Mouse (Mus musculus) erythroblast, embryonic 14.5 days (primary cell): ENCODE data around the gene Mmp2.

Experiments used
- GATA1 ChIP-seq: IDR thresholded peaks from 2 replicates; pipeline ENCODE4 v1.6.1; 2012; ENCODE audit warnings: low read length, inconsistent platforms, mixed read lengths
- TAL1 ChIP-seq: IDR thresholded peaks from 3 replicates; pipeline ENCODE4 v1.6.1; 2012; ENCODE audit warnings: low read length, inconsistent platforms, mixed read lengths

DNA sequence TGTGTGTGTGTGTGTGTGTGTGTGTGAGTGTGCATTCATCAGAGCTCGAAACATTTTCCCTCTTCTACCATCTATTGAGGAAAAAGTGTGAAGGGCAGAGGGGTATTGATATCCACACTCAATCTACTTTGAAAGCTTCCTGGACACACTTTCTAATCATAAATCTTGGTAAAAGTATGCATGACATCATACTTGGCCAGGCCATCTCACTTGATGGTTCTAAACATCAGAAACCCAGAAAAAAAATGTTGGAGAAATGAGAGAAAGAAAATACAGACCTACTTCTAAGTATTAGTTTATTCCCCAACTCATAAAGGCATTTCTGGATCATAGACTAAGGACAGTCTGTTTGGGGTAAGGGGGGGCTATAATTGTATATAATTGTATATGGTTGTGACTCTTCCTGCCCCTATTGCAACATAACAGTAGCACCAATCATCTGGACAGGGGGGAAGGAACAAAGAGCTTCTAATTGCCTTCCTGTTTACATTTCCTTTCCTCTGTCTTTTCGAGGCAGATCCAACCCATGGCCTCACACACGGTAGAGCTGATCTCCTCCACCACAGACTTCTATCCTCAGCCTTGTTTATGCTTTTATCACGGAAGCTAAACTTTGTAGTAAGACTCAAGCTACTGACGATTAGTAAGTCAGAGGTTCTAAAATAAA, 7.1 kb downstream of the Mmp2 start:
- no peak for TF ChIP-seq TAL1
- no peak for TF ChIP-seq GATA1
